Mouse (Mus musculus) heart, embryonic 15.5 days (tissue): Measurements from ENCODE around the gene Flad1. TPM values are rescaled to one million over a fixed set of nuclear protein-coding genes. Genes with fewer than 3 reads are reported as not detected.

Experiments
- ATAC-seq: fragments of 200-750 bp; cut with Nextera tagmentation; replicated peaks from 2 replicates; pipeline ENCODE4 v1.8.0; 2017; ENCODE audit warnings: low read depth, moderate TSS enrichment; ENCODE audit not compliant: insufficient number of reproducible peaks, insufficient read depth, low FRiP score
- H3K27ac ChIP-seq: fragments of 300-500 bp; sonication (generic); 2 replicates; pipeline ENCODE4 v1.5.1; 2015; ENCODE audit warnings: mild to moderate bottlenecking, inconsistent platforms
- H3K27me3 ChIP-seq: fragments of 300-500 bp; sonication (generic); 2 replicates; pipeline ENCODE4 v1.6.1; 2015; ENCODE audit warnings: inconsistent platforms
- H3K36me3 ChIP-seq: fragments of 300-500 bp; sonication (generic); 2 replicates; pipeline ENCODE4 v1.6.1; 2015; ENCODE audit warnings: mild to moderate bottlenecking, inconsistent platforms
- H3K4me1 ChIP-seq: fragments of 300-500 bp; sonication (generic); replicated peaks from 2 replicates; pipeline ENCODE4 v1.6.1; 2015; ENCODE audit warnings: inconsistent platforms
- H3K4me2 ChIP-seq: fragments of 300-500 bp; sonication (generic); 2 replicates; pipeline ENCODE4 v1.6.1; 2015; ENCODE audit warnings: inconsistent platforms, mild to moderate bottlenecking, moderate library complexity
- H3K4me3 ChIP-seq: fragments of 300-500 bp; sonication (generic); 2 replicates; pipeline ENCODE4 v1.5.1; 2015; ENCODE audit warnings: mild to moderate bottlenecking, inconsistent platforms
- H3K9ac ChIP-seq: fragments of 300-500 bp; sonication (generic); 2 replicates; pipeline ENCODE4 v1.6.1; 2015; ENCODE audit warnings: mild to moderate bottlenecking, inconsistent platforms
- H3K9me3 ChIP-seq: fragments of 300-500 bp; sonication (generic); replicated peaks from 2 replicates; pipeline ENCODE4 v1.6.1; 2016; ENCODE audit warnings: inconsistent platforms
- WGBS: fragments of 180-500 bp; shearing (Covaris S2); methylation state at CpG from one replicate; pipeline ENCODE4 v1.1.7; 2015; ENCODE audit warnings: mixed read lengths; 5-methylcytosine and 5-hydroxymethylcytosine counted together
- polyA plus RNA-seq: library from polyadenylated mRNA; unstranded; fragments of >200 nt; fragmentation: Nextera tagmentation; extraction: Ambion mirVana; gene quantifications from 2 replicates; pipeline ENCODE4 v1.2.1, GENCODE M21; 2015

Flad1 gene
- polyA plus RNA-seq, 1 experiment from 2014 or later: 34.0 TPM

- H3K4me1 ChIP-seq: peaks cover 4% of the 10 kb centered on the region
- H3K27me3 ChIP-seq: peaks cover 26% of the 10 kb centered on the region
- WGBS: 81% methylated on average over 6 of the region's 6 CpGs
- no peaks in the 10 kb centered on the region for H3K36me3 ChIP-seq
- H3K4me2 ChIP-seq: no peak overlapping the region
- no peak overlapping the region for H3K4me3 ChIP-seq
- no peaks in the 10 kb centered on the region for H3K9me3 ChIP-seq
- ATAC-seq: no peak
- H3K9ac ChIP-seq: no peak overlapping the region
- no peak overlapping the region for H3K27ac ChIP-seq
Observed at GRCm38 (mm10) chr3:89355512-89355902, 56.2 kb downstream of the Flad1 start.

- 17% methylated on average over 5 of the region's 5 CpGs for WGBS
- no peaks in the 10 kb centered on the region for H3K9me3 ChIP-seq
- no peak overlapping the region for H3K4me2 ChIP-seq
- H3K36me3 ChIP-seq: no peaks in the 10 kb centered on the region
- no peak overlapping the region for H3K9ac ChIP-seq
- H3K4me3 ChIP-seq: no peak overlapping the region
- peaks cover 28% of the 10 kb centered on the region for H3K27me3 ChIP-seq
- peaks cover 10% of the 10 kb centered on the region for H3K4me1 ChIP-seq
- no peak overlapping the region for H3K27ac ChIP-seq
- ATAC-seq: no peak; the same call in 1 of the 2 replicates
Observed at GRCm38 (mm10) chr3:89354816-89355511, 56.7 kb downstream of the Flad1 start.

GRCm38 (mm10) chr3:89351271-89351670, 60.4 kb downstream of the Flad1 start:
- no peak for ATAC-seq
- Histone ChIP-seq H3K36me3 (no peaks in the 10 kb centered on the region), H3K4me2 (no peak overlapping the region), H3K9me3 (no peaks in the 10 kb centered on the region), H3K4me3 (no peak overlapping the region), H3K4me1 (peaks cover 20% of the 10 kb centered on the region), H3K27me3 (peaks cover 37% of the 10 kb centered on the region), H3K9ac (no peak overlapping the region), H3K27ac (no peak overlapping the region)
- WGBS: 66% methylated on average over 5 of the region's 5 CpGs

Other genes starting within 250 kb of the Flad1 start
- gene Clk2, start 247.1 kb downstream of the Flad1 start, polyA plus RNA-seq: 14.2 and 20.1 TPM in 2 replicates
- gene Scamp3, start 234.4 kb downstream of the Flad1 start, polyA plus RNA-seq: 70.9 and 92.8 TPM in 2 replicates
- gene Fam189b, start 228.7 kb downstream of the Flad1 start, polyA plus RNA-seq: 10.5 and 19.2 TPM in 2 replicates
- gene Gba, start 208.9 kb downstream of the Flad1 start, polyA plus RNA-seq: 27.3 and 34.7 TPM in 2 replicates
- gene Thbs3, start 196.7 kb downstream of the Flad1 start, polyA plus RNA-seq: 17.5 and 31.4 TPM in 2 replicates
- 106 and 119 TPM in 2 replicates for gene Mtx1, start 184.8 kb downstream of the Flad1 start, polyA plus RNA-seq
- 1.6 and 7.0 TPM in 2 replicates for gene Muc1, start 182.8 kb downstream of the Flad1 start, polyA plus RNA-seq
- 189 and 207 TPM in 2 replicates for gene Krtcap2, start 165.9 kb downstream of the Flad1 start, polyA plus RNA-seq
- 0.79 and 2.2 TPM in 2 replicates for gene Trim46, start 165.6 kb downstream of the Flad1 start, polyA plus RNA-seq
- gene Dpm3, start 152.5 kb downstream of the Flad1 start, polyA plus RNA-seq: 88.4 and 88.7 TPM in 2 replicates
- gene Slc50a1, start 141.3 kb downstream of the Flad1 start, polyA plus RNA-seq: 44.5 and 49.5 TPM in 2 replicates
- gene Efna1, start 130.7 kb downstream of the Flad1 start, polyA plus RNA-seq: 35.0 and 39.9 TPM in 2 replicates
- gene Efna3, start 88.9 kb downstream of the Flad1 start, polyA plus RNA-seq: 0.73 and 2.7 TPM in 2 replicates
- gene Efna4, start 73.8 kb downstream of the Flad1 start, polyA plus RNA-seq: 6.0 and 8.1 TPM in 2 replicates
- 59.8 and 71.2 TPM in 2 replicates for gene Adam15, start 61.9 kb downstream of the Flad1 start, polyA plus RNA-seq
- not detected in 2 replicates for gene Dcst2, start 49.9 kb downstream of the Flad1 start, polyA plus RNA-seq
- gene Dcst1, start 46.6 kb downstream of the Flad1 start, polyA plus RNA-seq: 0.06 and 0.18 TPM in 2 replicates
- 2.3 and 3.0 TPM in 2 replicates for gene Zbtb7b, start 17.1 kb downstream of the Flad1 start, polyA plus RNA-seq
- 1.7 TPM in 1 of 2 replicates, not detected in the other for gene Lenep, start 9.1 kb downstream of the Flad1 start, polyA plus RNA-seq
- gene Cks1b, start 6.5 kb upstream of the Flad1 start, polyA plus RNA-seq: 266 and 291 TPM in 2 replicates
- gene Shc1, start 6.6 kb upstream of the Flad1 start, polyA plus RNA-seq: 60.6 and 79.9 TPM in 2 replicates
- gene Pygo2, start 18.3 kb upstream of the Flad1 start, polyA plus RNA-seq: 21.1 and 28.1 TPM in 2 replicates
- 62.4 and 64.7 TPM in 2 replicates for gene Pbxip1, start 24.8 kb upstream of the Flad1 start, polyA plus RNA-seq
- gene Pmvk, start 42.7 kb upstream of the Flad1 start, polyA plus RNA-seq: 47.2 and 52.1 TPM in 2 replicates
- gene Kcnn3, start 108.3 kb upstream of the Flad1 start, polyA plus RNA-seq: 2.6 and 4.7 TPM in 2 replicates